Mouse (Mus musculus) ES-E14 (cell line): Measurements from ENCODE around the gene Slc48a1.

Experiments
- CHD2 ChIP-seq: IDR thresholded peaks from 2 replicates; pipeline ENCODE4 v1.6.1; 2014; ENCODE audit warnings: mild to moderate bottlenecking, low read depth, low read length, inconsistent platforms
- HCFC1 ChIP-seq: IDR thresholded peaks from 2 replicates; pipeline ENCODE4 v1.6.1; 2012; ENCODE audit warnings: low read length, inconsistent platforms, borderline replicate concordance; ENCODE audit not compliant: insufficient read depth
- MAFK ChIP-seq: IDR thresholded peaks from 2 replicates; pipeline ENCODE4 v1.6.1; 2014; ENCODE audit warnings: mild to moderate bottlenecking, low read depth, low read length, inconsistent platforms; ENCODE audit not compliant: insufficient read depth
- ZC3H11A ChIP-seq: IDR thresholded peaks from 2 replicates; pipeline ENCODE4 v1.6.1; 2012; ENCODE audit warnings: low read depth, mild to moderate bottlenecking, inconsistent platforms, low read length, borderline replicate concordance
- ZNF384 ChIP-seq: IDR thresholded peaks from 2 replicates; pipeline ENCODE4 v1.6.1; 2012; ENCODE audit warnings: low read depth, low read length, inconsistent platforms

- no peak for TF ChIP-seq CHD2
- no peak for TF ChIP-seq MAFK
- TF ChIP-seq ZC3H11A: no peak
- TF ChIP-seq HCFC1: no peak
- TF ChIP-seq ZNF384: no peak
Observed at GRCm38 (mm10) chr15:97743210-97743609, 35.1 kb upstream of the Slc48a1 start.
